Mouse (Mus musculus) thymus, adult 2 months (tissue): ENCODE measurements around the gene Pabpn1l. TPM values are rescaled to one million over a fixed set of nuclear protein-coding genes. Genes with fewer than 3 reads are reported as not detected.
"Not testable (repeated sequence)": the region's sequence is repeated elsewhere in the genome, so short reads cannot be mapped to it uniquely, and the experiment has no call there.

Experiments
- DNase-seq: peaks from one replicate; pipeline ENCODE4 v3.0.0; 2021
- H3K27ac ChIP-seq: fragments of 200-500 bp; 2 replicates; pipeline ENCODE4 v1.5.1; 2012; ENCODE audit warnings: low read length, control low read depth; ENCODE audit not compliant: control insufficient read depth, insufficient read depth
- H3K27me3 ChIP-seq: fragments of 200-500 bp; 2 replicates; pipeline ENCODE4 v1.6.1; 2012; ENCODE audit warnings: mild to moderate bottlenecking, low read length, moderate library complexity, mixed read lengths; ENCODE audit not compliant: control insufficient read depth, insufficient read depth
- H3K36me3 ChIP-seq: fragments of 200-500 bp; 2 replicates; pipeline ENCODE4 v1.6.1; 2012; ENCODE audit warnings: mild to moderate bottlenecking, low read length, moderate library complexity; ENCODE audit not compliant: control insufficient read depth, insufficient read depth
- H3K4me1 ChIP-seq: fragments of 200-500 bp; replicated peaks from 2 replicates; pipeline ENCODE4 v1.6.1; 2012; ENCODE audit warnings: low read length; ENCODE audit not compliant: control insufficient read depth, insufficient read depth
- H3K4me3 ChIP-seq: fragments of 200-500 bp; 2 replicates; pipeline ENCODE4 v1.5.1; 2012; ENCODE audit warnings: mild to moderate bottlenecking, low read length, control low read depth, moderate library complexity; ENCODE audit not compliant: control insufficient read depth, insufficient read depth
- CTCF ChIP-seq: fragments of 200-500 bp; IDR thresholded peaks from 2 replicates; pipeline ENCODE4 v1.5.1; 2012; ENCODE audit warnings: mild to moderate bottlenecking, control low read depth, low read length, moderate library complexity, borderline replicate concordance; ENCODE audit not compliant: control insufficient read depth, poor library complexity, insufficient read depth; ENCODE audit errors: extremely low read depth
- POLR2A ChIP-seq: fragments of 200-500 bp; IDR thresholded peaks from 2 replicates; pipeline ENCODE4 v1.6.1; 2012; ENCODE audit warnings: mild to moderate bottlenecking, low read length, control low read depth, moderate library complexity; ENCODE audit not compliant: control insufficient read depth, poor library complexity, insufficient read depth; ENCODE audit errors: extremely low read depth
- WGBS: fragments of 180-500 bp; shearing (Covaris S2); methylation state at CpG from one replicate; pipeline ENCODE4 v1.1.7; 2018; 5-methylcytosine and 5-hydroxymethylcytosine counted together
- polyA plus RNA-seq: library from polyadenylated mRNA; depleted of rRNA; stranded (reverse); fragments of >200 nt; gene quantifications from 2 replicates; pipeline ENCODE4 v1.2.3, GENCODE M21; 2012

The Pabpn1l gene
- polyA plus RNA-seq, 1 experiment = 0.20 TPM

DNA sequence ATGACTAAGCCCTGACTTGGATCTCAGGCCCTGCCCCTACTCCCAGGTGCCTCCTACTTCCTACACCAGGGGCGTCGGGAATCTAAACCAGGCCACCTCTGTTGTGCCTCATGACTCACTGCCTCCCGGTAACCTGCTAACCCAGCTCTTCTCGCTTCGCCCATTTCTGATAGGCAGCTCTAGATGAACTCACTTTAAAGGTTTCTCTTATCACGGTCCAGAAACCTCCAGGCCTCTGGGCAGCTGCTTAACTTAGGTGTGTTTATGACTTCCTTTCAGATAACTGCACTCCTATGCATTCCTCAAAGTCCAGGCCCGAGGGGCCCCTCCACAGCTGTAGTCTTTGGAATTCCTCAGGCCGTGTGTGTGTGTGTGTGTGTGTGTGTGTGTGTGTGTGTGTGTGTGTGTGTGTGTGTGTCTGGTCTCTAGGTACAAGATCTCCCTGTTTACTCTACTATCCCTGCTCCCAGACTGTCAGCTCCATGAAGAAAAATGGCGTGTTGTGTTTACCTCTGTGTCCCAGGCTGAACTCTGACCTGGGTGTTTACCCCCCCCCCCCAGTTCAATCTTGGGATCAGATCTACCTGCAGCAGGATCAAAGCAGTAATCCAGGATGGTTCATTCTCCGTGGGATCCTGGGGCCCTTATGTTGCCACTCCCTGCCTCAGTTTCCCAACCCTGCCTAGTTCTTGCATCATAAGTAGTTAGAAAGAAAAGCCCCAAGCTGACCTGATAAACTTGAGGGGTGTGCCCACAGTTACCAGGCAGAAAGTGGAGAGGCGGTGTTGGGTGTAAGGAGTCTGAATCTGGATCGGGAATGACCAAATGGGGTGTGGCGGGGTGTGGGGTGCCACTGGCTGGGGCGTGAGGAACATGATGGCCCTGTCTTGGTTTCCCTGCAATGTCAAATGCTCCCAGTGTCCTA lies 13.6 kb upstream of the Pabpn1l start:
- DNase-seq = no peak
- Histone ChIP-seq H3K27ac (no peak overlapping the region), H3K36me3 (peaks cover 62% of the 10 kb centered on the region), H3K27me3 (no peaks in the 10 kb centered on the region), H3K4me1 (no peaks in the 10 kb centered on the region), H3K4me3 (no peak overlapping the region)
- no peak for TF ChIP-seq POLR2A
- TF ChIP-seq CTCF = no peak
- WGBS = 91% methylated on average over 14 of the region's 14 CpGs

DNA sequence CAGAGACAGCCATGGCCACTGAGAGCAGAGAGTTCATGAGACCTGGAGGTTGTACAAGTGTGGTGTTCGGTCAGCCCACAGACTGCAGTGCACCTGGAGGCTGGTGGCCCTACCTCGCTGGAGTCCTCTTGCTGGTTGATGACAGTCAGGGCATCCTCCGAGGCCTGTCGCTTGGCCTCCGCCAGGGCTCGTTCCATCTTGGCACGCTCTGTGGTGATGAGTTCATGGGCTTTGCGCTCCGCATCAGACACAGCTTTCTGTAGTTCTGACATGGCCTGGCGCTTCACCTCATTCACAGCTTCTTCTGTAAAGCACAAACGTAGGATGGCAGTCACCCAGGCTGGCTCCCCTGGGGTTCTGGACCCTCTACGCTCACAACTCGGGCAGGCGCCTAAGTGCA lies 10.7 kb upstream of the Pabpn1l start:
- no peaks in the 10 kb centered on the region for H3K4me1 ChIP-seq
- no peak overlapping the region for H3K27ac ChIP-seq
- H3K4me3 ChIP-seq = no peak overlapping the region
- peaks cover 74% of the 10 kb centered on the region for H3K36me3 ChIP-seq
- DNase-seq = no peak
- 94% methylated on average over 14 of the region's 14 CpGs for WGBS
- TF ChIP-seq POLR2A = no peak
- no peak for TF ChIP-seq CTCF
- H3K27me3 ChIP-seq = no peaks in the 10 kb centered on the region

DNA sequence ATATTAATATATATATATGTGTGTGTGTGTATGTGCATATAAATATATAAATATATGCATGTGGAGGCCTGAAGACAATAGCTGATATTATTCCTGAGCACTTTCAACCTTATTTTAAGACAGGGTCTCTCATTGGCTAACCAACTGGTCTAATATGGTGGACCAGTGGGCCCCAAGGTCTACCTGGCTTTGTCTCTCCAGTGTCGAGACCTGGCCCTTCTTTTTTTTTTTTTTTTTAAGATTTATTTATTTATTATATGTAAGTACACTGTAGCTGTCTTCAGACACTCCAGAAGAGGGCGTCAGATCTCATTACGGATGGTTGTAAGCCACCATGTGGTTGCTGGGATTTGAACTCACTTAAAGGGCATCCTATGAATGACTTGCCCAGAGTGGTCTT lies 9.6 kb upstream of the Pabpn1l start:
- H3K4me1 ChIP-seq, DNase-seq, H3K4me3 ChIP-seq, H3K27ac ChIP-seq, H3K27me3 ChIP-seq: not testable (repeated sequence)
- peaks cover 64% of the 10 kb centered on the region for H3K36me3 ChIP-seq
- 82% methylated on average over 3 of the region's 3 CpGs for WGBS

DNA sequence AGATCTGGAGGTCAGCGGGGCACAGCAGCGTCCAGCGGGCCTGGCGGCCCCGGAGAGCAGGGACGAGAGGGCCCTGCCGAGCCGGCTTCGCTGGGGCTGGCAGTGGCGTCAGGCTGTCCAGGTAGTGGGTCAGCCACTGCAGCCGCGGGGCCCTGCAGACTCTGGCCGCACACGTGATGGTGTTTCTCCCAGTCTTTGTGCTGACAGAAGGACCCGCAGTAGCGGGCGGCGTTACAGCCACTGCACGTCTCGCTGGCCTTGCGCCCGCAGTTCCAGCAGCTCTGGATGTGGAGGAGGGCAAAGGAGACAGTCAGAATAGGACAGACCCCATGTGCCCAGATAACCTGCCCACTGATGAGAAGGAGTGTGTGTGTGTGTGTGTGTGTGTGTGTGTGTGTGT lies 8.2 kb upstream of the Pabpn1l start:
- WGBS = 98% methylated on average over 22 of the region's 22 CpGs
- Histone ChIP-seq H3K4me1 (peaks cover 9% of the 10 kb centered on the region), H3K4me3 (no peak overlapping the region), H3K27ac (no peak overlapping the region), H3K36me3 (peaks cover 54% of the 10 kb centered on the region), H3K27me3 (no peaks in the 10 kb centered on the region)
- no peak for DNase-seq
- TF ChIP-seq CTCF (no peak), POLR2A (no peak)

DNA sequence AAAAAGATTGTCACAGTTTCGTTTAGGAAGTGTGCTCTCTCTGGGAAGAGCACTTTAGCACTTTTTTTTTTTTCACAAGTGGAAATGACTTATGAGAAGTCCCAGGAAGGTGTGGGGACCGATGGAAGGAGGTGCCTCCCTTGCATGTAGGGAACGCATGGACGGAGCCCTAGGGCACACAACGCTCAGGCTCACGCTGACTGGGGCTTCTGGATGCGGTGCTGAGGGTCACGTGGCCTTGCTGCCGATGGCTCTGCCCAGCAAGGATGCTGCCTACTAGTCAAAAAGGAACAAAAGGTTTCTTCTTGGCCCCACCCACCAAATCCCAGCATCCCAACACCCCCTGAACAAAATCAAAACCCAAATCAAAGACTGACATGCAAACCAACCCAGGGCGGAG lies 6.8 kb upstream of the Pabpn1l start:
- WGBS = 96% methylated on average over 10 of the region's 10 CpGs
- Histone ChIP-seq H3K27me3 (no peaks in the 10 kb centered on the region), H3K4me3 (no peak overlapping the region), H3K4me1 (peaks cover 9% of the 10 kb centered on the region), H3K36me3 (peaks cover 43% of the 10 kb centered on the region), H3K27ac (no peak overlapping the region)
- DNase-seq = no peak
- TF ChIP-seq POLR2A = no peak
- no peak for TF ChIP-seq CTCF

DNA sequence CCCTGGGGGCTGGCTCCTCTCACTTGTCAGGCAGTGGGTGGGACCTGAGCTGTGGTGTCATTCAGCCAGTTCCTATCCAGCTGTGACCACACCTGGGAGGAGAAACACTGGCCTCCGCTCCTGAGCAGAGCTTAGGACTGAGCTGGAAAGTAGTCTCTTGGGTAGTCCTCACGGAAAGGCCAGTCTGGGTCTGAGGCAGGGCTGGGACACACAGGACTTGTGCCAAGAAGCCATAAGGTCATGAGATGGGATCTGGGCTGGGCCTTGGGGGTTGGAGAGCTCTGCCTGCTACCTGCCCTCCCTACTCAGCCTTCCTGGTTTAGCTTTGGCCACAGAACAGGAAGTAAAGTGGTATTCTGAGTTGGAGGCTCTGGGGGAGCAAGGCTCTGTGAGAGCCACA lies 4.4 kb upstream of the Pabpn1l start:
- peaks cover 9% of the 10 kb centered on the region for H3K4me1 ChIP-seq
- 41% methylated on average over 2 of the region's 2 CpGs for WGBS

DNA sequence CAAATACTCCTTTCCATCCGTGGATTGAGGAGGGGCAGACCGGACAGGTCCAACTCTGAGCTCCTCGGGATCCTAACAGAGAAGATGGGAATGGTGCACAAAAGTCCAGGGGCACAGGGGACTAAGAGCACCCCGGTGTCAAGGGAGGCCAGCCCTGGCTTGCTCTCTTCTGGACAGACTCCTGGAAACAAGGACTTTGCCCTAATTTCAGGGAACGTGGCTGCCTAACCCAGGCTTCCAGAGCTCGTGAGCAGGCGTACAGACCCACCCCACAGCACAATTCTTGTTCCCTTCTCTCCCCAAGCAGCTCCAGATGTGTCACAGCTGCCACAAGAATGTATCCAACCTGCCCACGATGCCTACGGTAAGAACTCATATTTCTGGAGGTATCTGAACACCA lies 3.3 kb upstream of the Pabpn1l start:
- Histone ChIP-seq H3K4me3 (no peak overlapping the region), H3K27me3 (no peaks in the 10 kb centered on the region), H3K36me3 (peaks cover 16% of the 10 kb centered on the region), H3K27ac (no peak overlapping the region), H3K4me1 (peaks cover 9% of the 10 kb centered on the region)
- no peak for DNase-seq
- 76% methylated on average over 9 of the region's 9 CpGs for WGBS
- TF ChIP-seq POLR2A (no peak), CTCF (no peak)

More for the DNA sequence above, 4.4 kb upstream of the Pabpn1l start:
- Histone ChIP-seq H3K27me3 (no peaks in the 10 kb centered on the region), H3K36me3 (peaks cover 19% of the 10 kb centered on the region), H3K27ac (no peak overlapping the region), H3K4me3 (no peak overlapping the region)
- TF ChIP-seq POLR2A (no peak), CTCF (no peak)
- DNase-seq = no peak
